Mouse (Mus musculus): Measurements from ENCODE around the gene Vps52. TPM values are rescaled to one million over a fixed set of nuclear protein-coding genes. Genes with fewer than 3 reads are reported as not detected.

Gene Vps52
- 48.9 and 57.2 TPM in 2 replicates for polyA plus RNA-seq (2015; fragmentation: Nextera tagmentation; extraction: Ambion mirVana)

DNA sequence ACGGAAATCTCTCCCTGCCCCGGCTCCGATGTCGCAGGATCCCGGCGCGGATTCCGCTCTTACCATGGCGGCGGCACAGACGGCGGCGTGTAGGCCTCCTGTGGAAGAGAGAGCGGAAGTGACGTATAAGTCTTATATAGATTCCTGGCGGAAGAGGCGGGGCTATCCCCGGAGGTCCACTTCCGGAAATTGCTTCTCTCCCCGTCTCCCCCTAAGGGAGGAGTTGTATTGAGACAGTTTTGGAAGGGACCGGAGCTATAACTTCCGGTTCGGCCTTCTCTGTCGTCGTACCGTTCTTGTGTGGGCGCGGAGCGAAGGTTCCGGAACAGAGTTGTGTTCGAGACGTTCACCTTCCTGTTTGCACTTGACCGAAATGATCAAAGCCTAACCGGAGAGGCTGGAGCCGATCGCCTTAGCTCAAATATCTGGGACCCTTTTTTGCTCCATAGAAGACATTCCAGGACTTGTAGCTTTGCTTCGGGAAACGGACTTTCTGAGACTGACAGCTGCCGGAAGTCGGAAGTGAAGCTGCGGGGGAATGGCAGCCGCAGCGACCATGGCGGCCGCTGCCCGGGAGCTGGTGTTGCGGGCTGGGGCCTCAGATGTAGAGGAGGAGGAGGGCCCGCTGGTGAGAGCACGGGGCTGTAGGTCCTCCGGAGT, at the start of gene Vps52, which contains the start of gene Rps18:
Gene Vps52, plus strand, starts transcription at position 258 of the 660 bp plus-strand sequence.
Gene Rps18, minus strand, starts transcription at position 447 of the 660 bp plus-strand sequence.
- ATAC-seq (ENCODE audit: insufficient number of reproducible peaks, low FRiP score, low TSS enrichment, low read depth): peak; percentile 87
- no peaks in the 10 kb centered on the region for H3K27me3 ChIP-seq
- peak within 1 kb of the TSS; percentile 97 for H3K27ac ChIP-seq (replicated peaks)
- H3K4me3 ChIP-seq (replicated peaks): peak within 1 kb of the TSS; percentile 87
- peaks cover 51% of the 10 kb centered on the region for H3K4me1 ChIP-seq
- H3K36me3 ChIP-seq: peaks cover 53% of the 10 kb centered on the region
- H3K9ac ChIP-seq: peak within 1 kb of the TSS; percentile 97
- no peaks in the 10 kb centered on the region for H3K9me3 ChIP-seq (replicated peaks)
- WGBS: under 1% methylated on average over 50 of the region's 50 CpGs
- peak within 1 kb of the TSS; percentile 85 for H3K4me2 ChIP-seq (replicated peaks)

DNA sequence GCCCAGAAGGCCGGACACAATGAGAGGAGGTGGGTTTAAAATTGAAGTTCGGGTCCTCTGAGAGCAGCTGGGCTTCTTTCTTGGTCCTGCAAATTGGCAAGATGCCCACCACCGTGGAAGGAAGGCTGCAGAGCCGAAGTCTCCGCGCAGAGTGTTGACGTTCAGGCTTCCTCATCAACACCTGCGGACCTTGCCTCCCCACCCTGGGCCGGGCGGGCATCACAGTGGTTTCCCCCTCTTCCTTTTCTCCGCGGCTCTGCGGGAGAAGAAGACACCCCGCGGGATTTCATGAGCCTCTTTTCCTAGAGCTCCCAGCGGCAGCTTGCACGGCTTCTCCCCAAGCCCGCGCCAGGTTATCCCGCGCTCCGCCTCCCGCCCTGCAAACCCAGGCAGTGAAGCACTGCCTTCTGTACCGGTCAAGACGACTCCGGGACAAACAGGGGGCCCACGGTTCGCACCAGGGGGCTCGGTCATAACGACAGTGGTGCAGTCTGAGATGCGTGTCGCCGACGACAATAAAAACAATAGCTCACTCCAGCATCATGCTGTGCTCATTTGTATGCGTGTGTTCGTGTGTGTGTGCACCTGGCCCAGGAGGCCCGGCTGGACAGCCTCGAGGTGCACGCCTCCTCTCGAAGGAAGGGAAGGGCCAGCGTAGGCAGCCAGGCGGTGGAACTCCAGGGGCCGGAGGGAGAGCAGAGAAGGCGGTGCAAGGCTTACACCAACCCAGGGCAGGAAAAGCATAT, 47.1 kb upstream of the Vps52 start:
- H3K4me2 ChIP-seq (replicated peaks): peak overlapping the region; percentile 88
- WGBS: under 1% methylated on average over 44 of the region's 44 CpGs
- H3K36me3 ChIP-seq: peaks cover 25% of the 10 kb centered on the region
- peak overlapping the region; percentile 93 for H3K27ac ChIP-seq (replicated peaks)
- no peaks in the 10 kb centered on the region for H3K9me3 ChIP-seq (replicated peaks)
- H3K4me3 ChIP-seq (replicated peaks): peak overlapping the region; percentile 96
- peaks cover 28% of the 10 kb centered on the region for H3K4me1 ChIP-seq
- no peaks in the 10 kb centered on the region for H3K27me3 ChIP-seq
- H3K9ac ChIP-seq: peak overlapping the region; percentile 57
- ATAC-seq (ENCODE audit: insufficient number of reproducible peaks, low FRiP score, low TSS enrichment, low read depth): peak; percentile 47

DNA sequence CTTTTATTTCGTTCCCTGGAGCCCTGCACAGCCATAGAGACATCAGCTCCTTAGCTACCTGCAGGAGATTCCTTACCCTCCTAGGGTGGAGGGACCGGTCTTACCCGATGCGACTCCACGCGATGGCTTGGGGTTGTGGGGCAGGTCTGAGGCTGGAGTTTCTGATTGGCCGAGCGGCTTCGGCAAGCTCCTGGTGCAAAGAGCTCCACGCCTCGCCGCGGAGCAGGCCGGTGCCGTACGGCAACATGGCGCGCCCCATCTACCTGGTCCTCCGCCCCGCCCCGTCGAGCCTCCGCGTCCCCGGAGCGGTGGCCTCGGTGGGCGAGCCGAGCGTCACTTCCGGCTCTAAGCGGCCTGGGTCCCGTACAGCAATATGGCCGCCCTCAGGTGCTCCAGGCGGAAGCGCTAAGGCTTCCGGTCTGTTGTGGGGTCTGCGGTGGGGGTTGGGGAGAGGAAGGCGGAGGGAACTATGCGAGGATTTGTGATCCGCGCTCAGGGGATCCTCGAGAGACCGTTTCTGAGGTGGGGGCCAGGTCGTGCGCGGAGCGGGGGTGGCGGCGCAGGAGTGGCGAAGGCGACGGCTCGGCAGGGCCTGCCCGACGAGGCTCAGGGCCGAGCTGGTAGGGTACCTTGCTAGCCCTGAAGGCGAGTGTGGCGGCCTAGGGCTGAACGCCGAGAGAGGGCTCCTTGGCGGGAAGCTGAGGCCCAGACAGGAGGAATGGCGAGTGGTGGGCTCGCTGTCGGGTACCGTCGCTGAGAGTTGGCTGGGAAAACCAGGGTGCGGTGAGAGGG, 46.3 kb upstream of the Vps52 start, which contains the start of gene Daxx:
Gene Daxx, plus strand, starts transcription at position 338 of the 792 bp plus-strand sequence.
- ATAC-seq (ENCODE audit: insufficient number of reproducible peaks, low FRiP score, low TSS enrichment, low read depth): peak; percentile 97
- peaks cover 32% of the 10 kb centered on the region for H3K36me3 ChIP-seq
- no peaks in the 10 kb centered on the region for H3K9me3 ChIP-seq (replicated peaks)
- H3K4me2 ChIP-seq (replicated peaks): peak within 1 kb of the TSS; percentile 88
- H3K4me3 ChIP-seq (replicated peaks): peak within 1 kb of the TSS; percentile 96
- WGBS: under 1% methylated on average over 68 of the region's 68 CpGs
- H3K4me1 ChIP-seq: peaks cover 28% of the 10 kb centered on the region
- no peaks in the 10 kb centered on the region for H3K27me3 ChIP-seq
- peak within 1 kb of the TSS; percentile 93 for H3K27ac ChIP-seq (replicated peaks)
- H3K9ac ChIP-seq: peak within 1 kb of the TSS; percentile 83

DNA sequence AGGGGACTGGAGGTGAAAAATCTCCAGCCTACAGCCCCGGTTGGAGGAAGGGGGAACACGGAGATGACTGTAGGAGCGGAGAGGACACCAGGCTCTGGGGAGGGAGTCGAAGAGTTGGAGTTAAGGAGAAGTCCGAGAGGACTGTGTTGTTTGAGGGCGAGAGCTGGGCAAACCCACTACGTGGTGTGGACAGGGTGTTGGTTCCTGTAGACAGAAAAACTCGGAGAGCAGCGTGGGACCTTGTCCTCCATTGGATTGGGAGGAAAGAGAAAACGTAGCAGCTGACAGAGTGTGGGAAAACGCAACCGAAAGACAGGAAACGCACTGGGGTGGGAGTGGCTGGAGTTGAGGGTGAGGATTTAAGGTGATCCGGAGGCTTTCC, 45.8 kb upstream of the Vps52 start:
- Histone ChIP-seq H3K27ac (replicated peaks) (peak overlapping the region; percentile 91), H3K27me3 (no peaks in the 10 kb centered on the region), H3K4me2 (replicated peaks) (peak overlapping the region; percentile 88), H3K9me3 (replicated peaks) (no peaks in the 10 kb centered on the region), H3K4me3 (replicated peaks) (peak overlapping the region; percentile 96), H3K4me1 (peaks cover 31% of the 10 kb centered on the region), H3K36me3 (peaks cover 37% of the 10 kb centered on the region), H3K9ac (peak overlapping the region; percentile 83)
- no peak for ATAC-seq (ENCODE audit: insufficient number of reproducible peaks, low FRiP score, low TSS enrichment, low read depth)
- WGBS: 0% methylated on average over 14 of the region's 14 CpGs

DNA sequence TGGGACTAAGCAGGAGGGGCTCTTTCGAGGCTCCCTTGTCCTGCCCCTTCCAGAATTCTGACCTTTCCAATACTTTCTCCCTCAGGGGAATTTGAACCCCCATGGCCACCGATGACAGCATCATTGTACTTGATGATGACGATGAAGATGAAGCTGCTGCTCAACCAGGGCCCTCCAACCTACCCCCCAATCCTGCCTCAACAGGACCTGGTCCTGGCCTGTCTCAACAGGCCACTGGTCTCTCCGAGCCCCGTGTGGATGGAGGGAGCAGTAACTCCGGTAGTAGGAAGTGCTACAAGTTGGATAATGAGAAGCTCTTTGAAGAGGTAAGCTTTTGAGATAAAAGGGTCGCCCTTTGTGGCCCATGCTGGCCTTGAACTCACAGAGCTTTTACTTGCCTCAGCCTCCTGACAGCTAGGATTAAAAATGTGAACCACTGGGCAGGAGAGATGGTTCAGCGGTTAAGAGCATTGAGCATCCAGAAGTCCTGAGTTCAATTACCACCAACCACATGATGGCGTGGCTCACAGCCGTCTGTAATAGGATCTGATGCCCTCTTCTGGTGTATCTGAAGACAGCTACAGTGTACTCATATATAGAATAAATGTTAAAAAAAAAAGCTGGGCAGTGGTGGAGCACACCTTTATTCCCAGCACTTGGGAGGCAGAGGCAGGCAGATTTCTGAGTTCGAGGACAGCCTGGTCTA, 45.1 kb upstream of the Vps52 start:
- Histone ChIP-seq H3K4me3 (replicated peaks) (peak overlapping the region; percentile 96), H3K9me3 (replicated peaks) (no peaks in the 10 kb centered on the region), H3K27me3 (no peaks in the 10 kb centered on the region), H3K4me1 (peaks cover 37% of the 10 kb centered on the region), H3K36me3 (peaks cover 41% of the 10 kb centered on the region), H3K27ac (replicated peaks) (peak overlapping the region; percentile 91), H3K9ac (peak overlapping the region; percentile 83), H3K4me2 (replicated peaks) (peak overlapping the region; percentile 88)
- 40% methylated on average over 11 of the region's 11 CpGs for WGBS
- ATAC-seq (ENCODE audit: insufficient number of reproducible peaks, low FRiP score, low TSS enrichment, low read depth): no peak

DNA sequence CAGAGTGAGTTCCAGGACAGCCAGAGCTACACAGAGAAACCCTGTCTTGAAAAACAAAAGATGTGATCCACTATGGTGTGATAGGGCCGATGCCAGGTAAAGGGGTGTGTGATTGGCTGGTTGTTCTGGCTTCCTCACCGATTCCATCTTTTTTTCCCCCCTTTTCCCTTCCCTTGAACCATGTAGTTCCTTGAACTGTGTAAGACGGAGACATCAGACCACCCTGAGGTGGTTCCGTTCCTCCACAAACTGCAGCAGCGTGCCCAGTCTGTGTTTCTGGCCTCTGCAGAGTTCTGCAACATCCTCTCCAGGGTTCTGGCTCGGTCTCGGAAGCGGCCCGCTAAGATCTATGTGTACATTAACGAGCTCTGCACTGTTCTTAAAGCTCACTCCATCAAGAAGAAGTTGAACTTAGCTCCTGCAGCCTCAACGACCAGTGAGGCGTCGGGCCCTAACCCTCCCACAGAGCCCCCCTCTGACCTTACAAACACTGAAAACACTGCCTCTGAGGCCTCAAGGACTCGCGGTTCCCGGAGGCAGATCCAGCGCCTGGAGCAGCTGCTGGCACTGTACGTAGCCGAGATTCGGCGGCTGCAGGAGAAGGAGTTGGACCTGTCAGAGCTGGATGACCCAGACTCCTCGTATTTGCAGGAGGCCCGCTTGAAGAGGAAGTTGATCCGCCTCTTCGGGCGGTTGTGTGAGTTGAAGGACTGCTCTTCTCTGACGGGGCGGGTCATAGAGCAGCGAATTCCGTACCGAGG, 44.4 kb upstream of the Vps52 start:
- Histone ChIP-seq H3K9me3 (replicated peaks) (no peaks in the 10 kb centered on the region), H3K27ac (replicated peaks) (no peak overlapping the region), H3K36me3 (peaks cover 41% of the 10 kb centered on the region), H3K4me2 (replicated peaks) (no peak overlapping the region), H3K9ac (no peak overlapping the region), H3K27me3 (no peaks in the 10 kb centered on the region), H3K4me3 (replicated peaks) (0 out of 2 replicates have a peak overlapping the region, but pooled peaks have one; percentile 96), H3K4me1 (peaks cover 38% of the 10 kb centered on the region)
- WGBS: 91% methylated on average over 31 of the region's 31 CpGs
- no peak for ATAC-seq (ENCODE audit: insufficient number of reproducible peaks, low FRiP score, low TSS enrichment, low read depth)

DNA sequence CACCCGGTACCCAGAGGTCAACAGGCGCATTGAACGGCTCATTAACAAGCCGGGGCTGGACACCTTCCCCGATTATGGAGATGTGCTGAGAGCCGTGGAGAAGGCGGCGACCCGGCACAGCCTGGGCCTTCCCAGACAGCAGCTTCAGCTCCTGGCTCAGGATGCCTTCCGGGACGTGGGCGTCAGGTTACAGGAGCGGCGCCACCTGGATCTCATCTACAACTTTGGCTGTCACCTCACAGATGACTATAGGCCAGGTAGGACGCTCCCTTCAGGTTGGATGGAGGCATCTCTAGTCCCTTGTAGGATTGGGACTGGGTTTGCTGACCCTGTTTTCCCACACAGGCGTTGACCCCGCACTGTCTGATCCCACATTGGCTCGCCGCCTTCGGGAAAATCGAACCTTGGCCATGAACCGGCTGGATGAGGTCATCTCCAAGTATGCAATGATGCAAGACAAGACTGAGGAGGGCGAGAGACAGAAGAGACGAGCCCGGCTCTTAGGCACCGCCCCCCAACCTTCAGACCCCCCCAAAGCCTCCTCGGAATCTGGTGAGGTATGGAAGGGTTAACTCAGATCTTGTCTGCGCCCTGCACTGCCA, 43.7 kb upstream of the Vps52 start:
- H3K9ac ChIP-seq: no peak overlapping the region

DNA sequence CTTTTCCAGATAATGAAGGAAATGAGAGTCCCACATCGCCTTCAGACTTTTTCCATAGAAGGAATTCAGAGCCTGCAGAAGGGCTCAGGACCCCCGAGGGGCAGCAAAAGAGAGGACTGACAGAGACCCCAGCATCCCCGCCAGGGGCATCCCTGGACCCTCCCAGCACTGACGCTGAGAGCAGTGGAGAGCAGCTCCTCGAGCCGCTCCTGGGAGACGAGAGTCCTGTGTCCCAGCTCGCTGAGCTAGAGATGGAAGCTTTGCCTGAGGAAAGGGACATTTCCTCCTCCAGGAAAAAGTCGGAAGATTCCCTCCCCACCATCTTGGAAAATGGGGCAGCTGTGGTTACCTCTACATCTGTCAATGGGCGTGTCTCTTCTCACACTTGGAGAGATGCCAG, 42.3 kb upstream of the Vps52 start:
- Histone ChIP-seq H3K27me3 (no peaks in the 10 kb centered on the region), H3K4me1 (peaks cover 48% of the 10 kb centered on the region), H3K4me3 (replicated peaks) (no peak overlapping the region), H3K4me2 (replicated peaks) (no peak overlapping the region), H3K9ac (no peak overlapping the region), H3K27ac (replicated peaks) (no peak overlapping the region), H3K36me3 (peaks cover 48% of the 10 kb centered on the region), H3K9me3 (replicated peaks) (no peaks in the 10 kb centered on the region)
- WGBS: 83% methylated on average over 10 of the region's 10 CpGs
- ATAC-seq (ENCODE audit: insufficient number of reproducible peaks, low FRiP score, low TSS enrichment, low read depth): no peak

More for the DNA sequence above, 43.7 kb upstream of the Vps52 start:
- no peak overlapping the region for H3K27ac ChIP-seq (replicated peaks)
- H3K27me3 ChIP-seq: no peaks in the 10 kb centered on the region
- no peak overlapping the region for H3K4me3 ChIP-seq (replicated peaks)
- peaks cover 41% of the 10 kb centered on the region for H3K36me3 ChIP-seq
- H3K4me1 ChIP-seq: peaks cover 45% of the 10 kb centered on the region
- no peak for ATAC-seq (ENCODE audit: insufficient number of reproducible peaks, low FRiP score, low TSS enrichment, low read depth)
- 84% methylated on average over 28 of the region's 28 CpGs for WGBS
- H3K4me2 ChIP-seq (replicated peaks): no peak overlapping the region
- no peaks in the 10 kb centered on the region for H3K9me3 ChIP-seq (replicated peaks)

DNA sequence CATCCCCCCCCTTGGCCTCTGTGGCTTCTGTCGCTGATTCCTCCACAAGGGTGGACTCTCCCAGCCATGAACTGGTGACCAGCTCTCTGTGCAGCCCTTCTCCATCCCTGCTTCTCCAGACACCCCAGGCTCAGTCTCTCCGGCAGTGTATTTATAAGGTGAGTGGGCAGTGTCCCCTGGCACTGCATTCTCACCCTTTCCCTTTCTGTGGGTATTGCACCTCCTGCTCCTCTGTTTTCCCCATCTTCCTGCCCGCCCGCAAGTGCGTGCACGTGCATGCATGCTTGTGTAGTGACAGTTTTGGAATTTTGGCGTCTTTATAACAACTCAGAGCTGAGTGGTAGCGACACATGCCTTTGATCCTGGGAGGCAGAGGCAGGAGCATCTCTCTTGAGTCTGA, 41.7 kb upstream of the Vps52 start:
- Histone ChIP-seq H3K9ac (no peak overlapping the region), H3K9me3 (replicated peaks) (no peaks in the 10 kb centered on the region), H3K36me3 (peaks cover 48% of the 10 kb centered on the region), H3K27ac (replicated peaks) (no peak overlapping the region), H3K4me1 (peaks cover 50% of the 10 kb centered on the region), H3K27me3 (no peaks in the 10 kb centered on the region), H3K4me2 (replicated peaks) (no peak overlapping the region), H3K4me3 (replicated peaks) (no peak overlapping the region)
- no peak for ATAC-seq (ENCODE audit: insufficient number of reproducible peaks, low FRiP score, low TSS enrichment, low read depth)
- WGBS: 93% methylated on average over 8 of the region's 8 CpGs

DNA sequence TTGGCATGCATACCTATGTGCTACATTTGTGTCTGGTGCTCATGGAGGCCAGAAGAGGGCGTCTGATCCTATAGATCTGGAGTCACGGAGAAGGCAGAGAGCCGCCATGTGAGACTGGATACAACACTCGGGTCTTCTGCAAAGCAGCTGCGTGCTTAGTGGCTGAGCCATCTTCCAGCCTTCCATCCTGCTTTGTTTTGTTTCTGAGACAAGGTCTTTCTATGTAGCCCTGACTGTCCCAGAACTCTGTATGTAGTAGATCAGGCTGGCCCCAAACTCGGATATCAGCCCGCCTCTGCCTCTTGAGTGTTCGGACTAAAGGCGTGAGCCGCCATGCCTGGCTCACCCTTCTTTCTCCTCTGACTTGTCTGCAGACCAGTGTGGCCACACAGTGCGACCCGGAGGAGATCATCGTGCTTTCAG, 40.6 kb upstream of the Vps52 start:
- H3K36me3 ChIP-seq: peaks cover 48% of the 10 kb centered on the region
- WGBS: 69% methylated on average over 13 of the region's 13 CpGs
- peak overlapping the region; percentile 68; the same call in 1 of the 2 replicates for H3K4me2 ChIP-seq (replicated peaks)
- peak overlapping the region; percentile 57; the same call in 1 of the 2 replicates for H3K4me3 ChIP-seq (replicated peaks)
- peaks cover 54% of the 10 kb centered on the region for H3K4me1 ChIP-seq
- ATAC-seq (ENCODE audit: insufficient number of reproducible peaks, low FRiP score, low TSS enrichment, low read depth): no peak
- H3K9ac ChIP-seq: no peak overlapping the region
- no peak overlapping the region for H3K27ac ChIP-seq (replicated peaks)
- H3K9me3 ChIP-seq (replicated peaks): no peaks in the 10 kb centered on the region
- H3K27me3 ChIP-seq: no peaks in the 10 kb centered on the region

All from embryonic facial prominence, embryonic 15.5 days (tissue).